ENCODE assay signal across 36 mouse cellular contexts in genomic region chr11:43023109-43023688, GRCm38 (mm10). TPM values are rescaled to one million over a fixed set of nuclear protein-coding genes. Genes with fewer than 3 reads are reported as not detected.
"Had no signal": no experiment of that assay in that cellular context is flagged by ENCODE, and none has a peak within 500 bp of the region (broad histone marks: within the 10 kb centered on the region; RNA-seq: fewer than 3 reads in every experiment).

No protein-coding gene starts in this region.

- H3K4me1 ChIP-seq: hindbrain, embryonic 10.5 days; hindbrain, embryonic 12.5 days; limb, embryonic 10.5 days; limb, embryonic 12.5 days; liver, embryonic 13.5 days; liver, embryonic 15.5 days had no signal

- ATAC-seq: forebrain, postnatal 0 days; hindbrain, embryonic 16.5 days; liver, postnatal 0 days had no signal

- H3K4me2 ChIP-seq: heart, embryonic 11.5 days; hindbrain, embryonic 12.5 days; hindbrain, embryonic 14.5 days; limb, embryonic 12.5 days; liver, embryonic 11.5 days; liver, embryonic 13.5 days; liver, embryonic 15.5 days had no signal

- H3K9me3 ChIP-seq: hindbrain, embryonic 10.5 days; hindbrain, embryonic 12.5 days; limb, embryonic 10.5 days; limb, embryonic 12.5 days; liver, embryonic 13.5 days; liver, embryonic 15.5 days had no signal

- H3K36me3 ChIP-seq: hindbrain, embryonic 10.5 days; hindbrain, embryonic 12.5 days; limb, embryonic 10.5 days; limb, embryonic 12.5 days; liver, embryonic 13.5 days; liver, embryonic 15.5 days had no signal

- DNase-seq: forebrain, postnatal 0 days; gastrocnemius, postnatal 14 days; heart, adult 2 months; heart, postnatal 14 days; heart, postnatal 36 days; kidney, adult 18-20 months; kidney, adult 8-10 months; kidney, postnatal 10 days; kidney, postnatal 36 days; liver; liver, embryonic 13.5 days; liver, postnatal 0 days had no signal

- H3K9ac ChIP-seq: forebrain, postnatal 0 days; hindbrain, embryonic 12.5 days; hindbrain, embryonic 14.5 days; limb, embryonic 12.5 days; liver, embryonic 13.5 days; liver, embryonic 15.5 days; liver, postnatal 0 days had no signal

- H3K27ac ChIP-seq: heart, adult 2 months; hindbrain, embryonic 10.5 days; hindbrain, embryonic 12.5 days; hindbrain, embryonic 14.5 days; left cerebral cortex, adult 2 months; limb, embryonic 10.5 days; limb, embryonic 12.5 days; liver, embryonic 13.5 days; liver, embryonic 15.5 days had no signal

- H3K27me3 ChIP-seq: hindbrain, embryonic 12.5 days; limb, embryonic 12.5 days; liver, embryonic 13.5 days; liver, embryonic 15.5 days had no signal

- H3K4me3 ChIP-seq: heart, adult 2 months; hindbrain, embryonic 10.5 days; hindbrain, embryonic 12.5 days; left cerebral cortex, adult 2 months; limb, embryonic 10.5 days; limb, embryonic 12.5 days; liver, embryonic 13.5 days; liver, embryonic 15.5 days had no signal

RNA-seq across cellular contexts. Expression of gene Gm9972, which starts 12.3 kb away (rescaled TPM):
- total RNA-seq: forebrain, postnatal 0 days; gastrocnemius, adult 18-20 months; gastrocnemius, adult 8-10 months; gastrocnemius, postnatal 14 days; gastrocnemius, postnatal 4 days; granulocyte monocyte progenitor cell, adult 5-6 weeks; heart, adult 2 months; heart, postnatal 14 days; heart, postnatal 36 days; layer of hippocampus, adult 18-20 months; layer of hippocampus, adult 8-10 months; layer of hippocampus, postnatal 10 days; layer of hippocampus, postnatal 25 days; left cerebral cortex, adult 2 months; left cerebral cortex, postnatal 14 days; left cerebral cortex, postnatal 36 days had no signal
- polyA plus RNA-seq: forebrain, postnatal 0 days; heart, adult 2 months; heart, embryonic 11.5 days; heart, postnatal 0 days; hindbrain, embryonic 12.5 days; hindbrain, embryonic 14.5 days; intestine, embryonic 14.5 days; kidney, embryonic 16.5 days; large intestine, adult 2 months; limb, embryonic 10.5 days; limb, embryonic 12.5 days; liver, embryonic 11.5 days; liver, embryonic 13.5 days; liver, embryonic 15.5 days; liver, postnatal 0 days had no signal
